Mouse (Mus musculus) forebrain, embryonic 16.5 days (tissue): ENCODE results near the gene Cbl. TPM values are rescaled to one million over a fixed set of nuclear protein-coding genes. Genes with fewer than 3 reads are reported as not detected.
A peak's percentile ranks its signal among the peaks of the same experiment; 100 is the strongest.

Experiments used
- ATAC-seq: fragments of 200-750 bp; cut with Nextera tagmentation; 2 replicates; pipeline ENCODE4 v1.8.0; 2017; ENCODE audit warnings: mild to moderate bottlenecking, moderate library complexity
- H3K27ac ChIP-seq: fragments of 300-500 bp; sonication (generic); 2 replicates; pipeline ENCODE4 v1.5.1; 2014; ENCODE audit warnings: low read length, control low read depth
- H3K27me3 ChIP-seq: fragments of 300-500 bp; sonication (generic); replicated peaks from 2 replicates; pipeline ENCODE4 v1.6.1; 2014; ENCODE audit warnings: low read length; ENCODE audit not compliant: control insufficient read depth, insufficient read depth
- H3K36me3 ChIP-seq: fragments of 300-500 bp; sonication (generic); 2 replicates; pipeline ENCODE4 v1.6.1; 2014; ENCODE audit not compliant: control insufficient read depth, insufficient read depth
- H3K4me1 ChIP-seq: fragments of 300-500 bp; sonication (generic); replicated peaks from 2 replicates; pipeline ENCODE4 v1.6.1; 2014; ENCODE audit warnings: low read length; ENCODE audit not compliant: control insufficient read depth, insufficient read depth
- H3K4me2 ChIP-seq: fragments of 300-500 bp; sonication (generic); 2 replicates; pipeline ENCODE4 v1.6.1; 2014; ENCODE audit warnings: mild to moderate bottlenecking, low read length, control low read depth
- H3K4me3 ChIP-seq: fragments of 300-500 bp; sonication (generic); replicated peaks from 2 replicates; pipeline ENCODE4 v1.5.1; 2014; ENCODE audit warnings: mild to moderate bottlenecking, low read length, control low read depth
- H3K9ac ChIP-seq: fragments of 300-500 bp; sonication (generic); replicated peaks from 2 replicates; pipeline ENCODE4 v1.6.1; 2014; ENCODE audit warnings: low read depth, low read length, control low read depth
- H3K9me3 ChIP-seq: fragments of 300-500 bp; sonication (generic); 2 replicates; pipeline ENCODE4 v1.6.1; 2016; ENCODE audit warnings: low read length; ENCODE audit not compliant: control insufficient read depth
- WGBS: fragments of 180-500 bp; shearing (Covaris S2); extraction: QIAGEN DNeasy Blood & Tissue Kit; methylation state at CpG from one replicate; pipeline ENCODE4 v1.1.7; 2014; 5-methylcytosine and 5-hydroxymethylcytosine counted together
- polyA plus RNA-seq: library from polyadenylated mRNA; unstranded; fragments of >200 nt; fragmentation: Nextera tagmentation; extraction: Ambion mirVana; gene quantifications from 2 replicates; pipeline ENCODE4 v1.2.1, GENCODE M21; 2015

The Cbl gene
- polyA plus RNA-seq, 1 experiment from 2014 or later, result 26.3 TPM

GRCm38 (mm10) chr9:44199580-44199979 lies 34.3 kb downstream of the Cbl start:
- no peaks in the 10 kb centered on the region for H3K9me3 ChIP-seq
- no peaks in the 10 kb centered on the region for H3K4me1 ChIP-seq
- H3K4me3 ChIP-seq, result no peak overlapping the region
- no peak overlapping the region for H3K4me2 ChIP-seq
- H3K27me3 ChIP-seq, result no peaks in the 10 kb centered on the region
- peaks cover 9% of the 10 kb centered on the region for H3K36me3 ChIP-seq
- no peak for ATAC-seq
- no peak overlapping the region for H3K9ac ChIP-seq
- H3K27ac ChIP-seq, result no peak overlapping the region

GRCm38 (mm10) chr9:44199166-44199565 lies 34.7 kb downstream of the Cbl start:
- Histone ChIP-seq H3K4me1 (no peaks in the 10 kb centered on the region), H3K4me3 (no peak overlapping the region), H3K36me3 (peaks cover 9% of the 10 kb centered on the region), H3K4me2 (no peak overlapping the region), H3K9me3 (no peaks in the 10 kb centered on the region), H3K9ac (no peak overlapping the region), H3K27me3 (no peaks in the 10 kb centered on the region), H3K27ac (no peak overlapping the region)
- ATAC-seq, result no peak
- whole genome bisulfite sequencing, result 79% methylated on average over 3 of the region's 3 CpGs

- Histone ChIP-seq H3K4me1 (no peaks in the 10 kb centered on the region), H3K9me3 (no peaks in the 10 kb centered on the region), H3K27ac (no peak overlapping the region), H3K4me2 (no peak overlapping the region), H3K36me3 (peaks cover 9% of the 10 kb centered on the region), H3K27me3 (no peaks in the 10 kb centered on the region), H3K9ac (no peak overlapping the region), H3K4me3 (no peak overlapping the region)
- no peak for ATAC-seq
- 97% methylated on average over 4 of the region's 4 CpGs for WGBS
Measured at GRCm38 (mm10) chr9:44196354-44196753, 37.5 kb downstream of the Cbl start.

GRCm38 (mm10) chr9:44194000-44194399 lies 39.8 kb downstream of the Cbl start:
- Histone ChIP-seq H3K27me3 (no peaks in the 10 kb centered on the region), H3K4me1 (no peaks in the 10 kb centered on the region), H3K27ac (no peak overlapping the region), H3K4me2 (no peak overlapping the region), H3K36me3 (peaks cover 4% of the 10 kb centered on the region; the same call in 1 of the 2 replicates), H3K9me3 (no peaks in the 10 kb centered on the region), H3K4me3 (no peak overlapping the region), H3K9ac (no peak overlapping the region)
- 94% methylated on average over 1 of the region's 1 CpGs for WGBS
- no peak for ATAC-seq

GRCm38 (mm10) chr9:44192794-44193193 lies 41.1 kb downstream of the Cbl start:
- no peak overlapping the region for H3K9ac ChIP-seq
- H3K4me1 ChIP-seq, result peaks cover 9% of the 10 kb centered on the region
- ATAC-seq, result no peak
- H3K9me3 ChIP-seq, result no peaks in the 10 kb centered on the region
- 91% methylated on average over 5 of the region's 5 CpGs for WGBS
- 0 out of 2 replicates have a peak, but pooled peaks cover 2% of the 10 kb centered on the region for H3K36me3 ChIP-seq
- no peak overlapping the region for H3K27ac ChIP-seq
- no peak overlapping the region for H3K4me2 ChIP-seq
- no peak overlapping the region for H3K4me3 ChIP-seq
- H3K27me3 ChIP-seq, result no peaks in the 10 kb centered on the region

- WGBS, result 93% methylated on average over 3 of the region's 3 CpGs
- no peak for ATAC-seq
- no peak overlapping the region for H3K27ac ChIP-seq
- no peaks in the 10 kb centered on the region for H3K27me3 ChIP-seq
- peaks cover 11% of the 10 kb centered on the region for H3K4me1 ChIP-seq
- no peaks in the 10 kb centered on the region for H3K9me3 ChIP-seq
- H3K4me2 ChIP-seq, result no peak overlapping the region
- H3K4me3 ChIP-seq, result no peak overlapping the region
- H3K36me3 ChIP-seq, result no peaks in the 10 kb centered on the region
- no peak overlapping the region for H3K9ac ChIP-seq
Measured at GRCm38 (mm10) chr9:44192312-44192711, 41.5 kb downstream of the Cbl start.

- Histone ChIP-seq H3K27ac (no peak overlapping the region), H3K4me2 (no peak overlapping the region), H3K9ac (no peak overlapping the region), H3K27me3 (no peaks in the 10 kb centered on the region), H3K4me1 (peaks cover 11% of the 10 kb centered on the region), H3K9me3 (no peaks in the 10 kb centered on the region), H3K36me3 (no peaks in the 10 kb centered on the region), H3K4me3 (no peak overlapping the region)
- 64% methylated on average over 3 of the region's 3 CpGs for WGBS
- no peak for ATAC-seq
Measured at GRCm38 (mm10) chr9:44191166-44191565, 42.7 kb downstream of the Cbl start.

GRCm38 (mm10) chr9:44188223-44188622 lies 45.6 kb downstream of the Cbl start:
- Histone ChIP-seq H3K27ac (peak overlapping the region; percentile 23; the same call in 1 of the 2 replicates), H3K36me3 (no peaks in the 10 kb centered on the region)
- WGBS, result 15% methylated on average over 12 of the region's 12 CpGs

GRCm38 (mm10) chr9:44182260-44182659 lies 51.6 kb downstream of the Cbl start:
- Histone ChIP-seq H3K4me1 (no peaks in the 10 kb centered on the region; the same call in 1 of the 2 replicates), H3K4me2 (no peak overlapping the region), H3K27ac (no peak overlapping the region), H3K9ac (no peak overlapping the region), H3K27me3 (no peaks in the 10 kb centered on the region), H3K36me3 (no peaks in the 10 kb centered on the region), H3K9me3 (no peaks in the 10 kb centered on the region), H3K4me3 (no peak overlapping the region)
- WGBS, result 96% methylated on average over 3 of the region's 3 CpGs
- ATAC-seq, result no peak

More at GRCm38 (mm10) chr9:44188223-44188622, 45.6 kb downstream of the Cbl start:
- Histone ChIP-seq H3K4me3 (no peak overlapping the region), H3K9me3 (no peaks in the 10 kb centered on the region), H3K9ac (no peak overlapping the region), H3K4me1 (peaks cover 11% of the 10 kb centered on the region), H3K27me3 (no peaks in the 10 kb centered on the region), H3K4me2 (peak overlapping the region; percentile 32; the same call in 1 of the 2 replicates)
- ATAC-seq, result peak; percentile 80

- Histone ChIP-seq H3K9me3 (no peaks in the 10 kb centered on the region), H3K27me3 (no peaks in the 10 kb centered on the region), H3K9ac (no peak overlapping the region), H3K4me1 (no peaks in the 10 kb centered on the region), H3K4me3 (no peak overlapping the region), H3K4me2 (no peak overlapping the region), H3K36me3 (no peaks in the 10 kb centered on the region), H3K27ac (no peak overlapping the region)
- WGBS, result 90% methylated on average over 5 of the region's 5 CpGs
- no peak for ATAC-seq
Measured at GRCm38 (mm10) chr9:44181537-44181936, 52.3 kb downstream of the Cbl start.
